Mouse (Mus musculus): ENCODE results near the gene Golga7b.

DNA sequence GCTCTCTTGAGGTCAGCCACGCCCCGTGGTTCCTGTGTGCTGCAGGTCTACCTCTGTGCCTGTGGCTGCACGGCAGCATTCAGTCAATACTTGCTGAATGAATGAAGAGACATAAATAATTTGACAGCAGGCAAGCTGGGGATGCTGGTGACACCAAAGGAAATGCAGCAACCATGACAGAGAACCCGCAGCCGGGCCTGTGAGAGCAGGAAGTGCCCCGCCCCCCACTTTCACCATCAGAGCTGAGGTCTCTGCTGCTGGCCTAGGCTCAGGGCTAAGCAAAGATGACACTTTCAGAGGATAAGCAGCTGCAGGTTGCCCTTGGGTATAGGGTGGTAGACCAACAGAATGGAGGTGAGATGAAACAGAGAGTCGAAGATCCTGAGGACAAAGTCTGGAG lies 58.8 kb downstream of the Golga7b start:
- TF ChIP-seq POLR2A (IDR thresholded peaks at IDR 0.05; ENCODE audit: insufficient read depth, low read depth, low read length): no peak
- TF ChIP-seq CTCF (IDR thresholded peaks at IDR 0.05): no peak

Data from heart, adult 2 months (tissue).